Mouse (Mus musculus): Measurements from ENCODE around the gene Olfr1357. TPM values are rescaled to one million over a fixed set of nuclear protein-coding genes. Genes with fewer than 3 reads are reported as not detected.
"Not testable (repeated sequence)": the region's sequence is repeated elsewhere in the genome, so short reads cannot be mapped to it uniquely, and the experiment has no call there.

The Olfr1357 gene
- polyA plus RNA-seq (2014; fragmentation: Nextera tagmentation; extraction: Ambion mirVana) = not detected in 2 replicates

GRCm38 (mm10) chr10:78617974-78618373 lies at the start of gene Olfr1357:
Gene Olfr1357 (minus strand): TSS chr10:78618074.
- Histone ChIP-seq H3K4me1 (ENCODE audit: control insufficient read depth, insufficient read depth, low read length) (no peaks in the 10 kb centered on the region), H3K9ac (ENCODE audit: low read length) (no peak within 1 kb of the TSS), H3K9me3 (ENCODE audit: control insufficient read depth, low read length) (no peaks in the 10 kb centered on the region), H3K4me3 (ENCODE audit: low read depth, low read length) (no peak within 1 kb of the TSS), H3K4me2 (no peak within 1 kb of the TSS), H3K27ac (ENCODE audit: low read depth, low read length) (no peak within 1 kb of the TSS), H3K36me3 (ENCODE audit: control insufficient read depth, insufficient read depth, low read length) (no peaks in the 10 kb centered on the region), H3K27me3 (ENCODE audit: control insufficient read depth, insufficient read depth, low read length) (no peaks in the 10 kb centered on the region)
- DNase-seq (ENCODE audit: low spot score, missing footprints) (no peak), ATAC-seq (ENCODE audit: low FRiP score) (no peak)
- WGBS = 81% methylated on average over 1 of the region's 1 CpGs

GRCm38 (mm10) chr10:78666696-78667095 lies 48.8 kb upstream of the Olfr1357 start:
- ATAC-seq (ENCODE audit: low FRiP score); H3K4me2 ChIP-seq; DNase-seq (ENCODE audit: low spot score, missing footprints); H3K4me3 ChIP-seq (ENCODE audit: low read depth, low read length); H3K27ac ChIP-seq (ENCODE audit: low read depth, low read length); H3K36me3 ChIP-seq (ENCODE audit: control insufficient read depth, insufficient read depth, low read length); H3K9ac ChIP-seq (ENCODE audit: low read length); H3K9me3 ChIP-seq (ENCODE audit: control insufficient read depth, low read length); H3K4me1 ChIP-seq (ENCODE audit: control insufficient read depth, insufficient read depth, low read length); H3K27me3 ChIP-seq (ENCODE audit: control insufficient read depth, insufficient read depth, low read length): not testable (repeated sequence)
- WGBS = 94% methylated on average over 10 of the region's 10 CpGs

DNA sequence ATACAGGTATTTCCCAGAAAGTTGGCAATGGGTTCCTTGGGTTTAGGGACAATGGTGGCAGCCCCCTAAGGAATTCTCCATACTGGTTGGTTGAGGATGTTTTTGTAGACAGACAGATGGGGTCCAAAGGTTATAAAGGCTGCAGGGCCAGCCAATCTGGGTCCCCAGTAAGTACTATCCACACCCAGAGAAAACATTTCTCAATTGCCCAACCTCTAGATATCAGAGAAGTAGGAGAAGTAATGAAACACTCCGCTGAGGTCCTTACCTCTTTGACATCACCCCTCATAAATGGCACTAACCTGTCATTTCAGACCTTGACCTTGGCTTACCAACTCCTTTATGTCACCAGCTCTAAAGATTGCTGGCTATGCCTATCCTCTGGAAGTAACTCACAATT lies 46.7 kb upstream of the Olfr1357 start:
- 91% methylated on average over 1 of the region's 1 CpGs for WGBS
- Histone ChIP-seq H3K9ac (ENCODE audit: low read length) (no peak overlapping the region), H3K36me3 (ENCODE audit: control insufficient read depth, insufficient read depth, low read length) (no peaks in the 10 kb centered on the region), H3K4me2 (no peak overlapping the region), H3K4me3 (ENCODE audit: low read depth, low read length) (no peak overlapping the region), H3K27ac (ENCODE audit: low read depth, low read length) (no peak overlapping the region), H3K4me1 (ENCODE audit: control insufficient read depth, insufficient read depth, low read length) (no peaks in the 10 kb centered on the region), H3K9me3 (ENCODE audit: control insufficient read depth, low read length) (no peaks in the 10 kb centered on the region), H3K27me3 (ENCODE audit: control insufficient read depth, insufficient read depth, low read length) (no peaks in the 10 kb centered on the region)
- ATAC-seq (ENCODE audit: low FRiP score) (no peak), DNase-seq (ENCODE audit: low spot score, missing footprints) (no peak)

GRCm38 (mm10) chr10:78661198-78661597 lies 43.3 kb upstream of the Olfr1357 start:
- Histone ChIP-seq H3K36me3 (ENCODE audit: control insufficient read depth, insufficient read depth, low read length) (no peaks in the 10 kb centered on the region), H3K9ac (ENCODE audit: low read length) (no peak overlapping the region), H3K27ac (ENCODE audit: low read depth, low read length) (no peak overlapping the region), H3K9me3 (ENCODE audit: control insufficient read depth, low read length) (no peaks in the 10 kb centered on the region), H3K4me1 (ENCODE audit: control insufficient read depth, insufficient read depth, low read length) (no peaks in the 10 kb centered on the region), H3K27me3 (ENCODE audit: control insufficient read depth, insufficient read depth, low read length) (no peaks in the 10 kb centered on the region), H3K4me3 (ENCODE audit: low read depth, low read length) (no peak overlapping the region), H3K4me2 (no peak overlapping the region)
- DNase-seq (ENCODE audit: low spot score, missing footprints) (no peak), ATAC-seq (ENCODE audit: low FRiP score) (no peak)
- 81% methylated on average over 1 of the region's 1 CpGs for WGBS

- Histone ChIP-seq H3K4me1 (ENCODE audit: control insufficient read depth, insufficient read depth, low read length) (no peaks in the 10 kb centered on the region), H3K27ac (ENCODE audit: low read depth, low read length) (no peak overlapping the region), H3K9ac (ENCODE audit: low read length) (no peak overlapping the region), H3K9me3 (ENCODE audit: control insufficient read depth, low read length) (no peaks in the 10 kb centered on the region), H3K4me2 (no peak overlapping the region), H3K36me3 (ENCODE audit: control insufficient read depth, insufficient read depth, low read length) (no peaks in the 10 kb centered on the region), H3K4me3 (ENCODE audit: low read depth, low read length) (no peak overlapping the region), H3K27me3 (ENCODE audit: control insufficient read depth, insufficient read depth, low read length) (no peaks in the 10 kb centered on the region)
- 22% methylated on average over 6 of the region's 6 CpGs for WGBS
- ATAC-seq (ENCODE audit: low FRiP score) (peak; percentile 66; the same call in 1 of the 2 replicates), DNase-seq (ENCODE audit: low spot score, missing footprints) (no peak)
Measured at GRCm38 (mm10) chr10:78632311-78632710, 14.4 kb upstream of the Olfr1357 start.

DNA sequence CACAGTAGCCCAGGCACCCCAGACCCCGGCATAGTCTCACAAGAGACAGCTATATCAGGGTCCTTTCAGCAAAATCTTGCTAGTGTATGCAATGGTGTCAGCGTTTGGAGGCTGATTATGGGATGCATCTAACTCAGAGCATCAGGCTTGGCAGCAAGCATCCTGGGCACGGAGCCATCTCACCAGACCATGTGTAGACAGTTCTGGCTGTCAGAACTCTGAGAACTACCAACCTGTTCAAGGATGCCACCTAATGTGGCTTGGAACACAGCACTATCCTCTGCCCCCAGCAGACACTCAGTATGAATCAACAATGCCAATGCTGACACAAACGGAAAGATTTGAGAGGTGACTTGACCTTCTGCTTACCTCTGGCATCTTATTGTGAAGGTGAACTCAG lies 12.3 kb upstream of the Olfr1357 start:
- Histone ChIP-seq H3K4me3 (ENCODE audit: low read depth, low read length) (no peak overlapping the region), H3K36me3 (ENCODE audit: control insufficient read depth, insufficient read depth, low read length) (no peaks in the 10 kb centered on the region), H3K4me2 (no peak overlapping the region), H3K9me3 (ENCODE audit: control insufficient read depth, low read length) (no peaks in the 10 kb centered on the region), H3K9ac (ENCODE audit: low read length) (no peak overlapping the region), H3K4me1 (ENCODE audit: control insufficient read depth, insufficient read depth, low read length) (no peaks in the 10 kb centered on the region), H3K27ac (ENCODE audit: low read depth, low read length) (no peak overlapping the region), H3K27me3 (ENCODE audit: control insufficient read depth, insufficient read depth, low read length) (no peaks in the 10 kb centered on the region)
- WGBS = 89% methylated on average over 4 of the region's 4 CpGs
- DNase-seq (ENCODE audit: low spot score, missing footprints) (no peak), ATAC-seq (ENCODE audit: low FRiP score) (no peak)

DNA sequence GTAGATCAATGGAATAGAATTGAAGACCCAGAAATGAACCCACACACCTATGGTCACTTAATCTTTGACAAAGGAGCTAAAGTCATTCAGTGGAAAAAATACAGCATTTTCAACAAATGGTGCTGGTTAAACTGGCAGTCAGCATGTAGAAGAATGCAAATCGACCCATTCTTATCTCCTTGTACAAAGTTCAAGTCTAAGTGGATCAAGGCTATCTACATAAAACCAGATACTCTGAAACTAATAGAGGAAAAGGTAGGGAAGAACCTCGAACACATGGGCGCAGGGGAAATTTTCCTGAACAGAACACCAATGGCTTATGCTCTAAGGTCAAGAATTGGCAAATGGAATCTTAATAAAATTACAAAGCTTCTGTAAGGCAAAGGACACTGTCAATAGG lies 5.3 kb upstream of the Olfr1357 start:
- H3K9me3 ChIP-seq (ENCODE audit: control insufficient read depth, low read length); H3K9ac ChIP-seq (ENCODE audit: low read length); H3K27me3 ChIP-seq (ENCODE audit: control insufficient read depth, insufficient read depth, low read length); H3K27ac ChIP-seq (ENCODE audit: low read depth, low read length); DNase-seq (ENCODE audit: low spot score, missing footprints); H3K4me3 ChIP-seq (ENCODE audit: low read depth, low read length); ATAC-seq (ENCODE audit: low FRiP score); H3K4me2 ChIP-seq; H3K4me1 ChIP-seq (ENCODE audit: control insufficient read depth, insufficient read depth, low read length); H3K36me3 ChIP-seq (ENCODE audit: control insufficient read depth, insufficient read depth, low read length): not testable (repeated sequence)
- 83% methylated on average over 3 of the region's 3 CpGs for WGBS

- H3K27me3 ChIP-seq (ENCODE audit: control insufficient read depth, insufficient read depth, low read length) = no peaks in the 10 kb centered on the region
- no peaks in the 10 kb centered on the region for H3K36me3 ChIP-seq (ENCODE audit: control insufficient read depth, insufficient read depth, low read length)
- DNase-seq (ENCODE audit: low spot score, missing footprints) (no peak), ATAC-seq (ENCODE audit: low FRiP score) (no peak)
- 88% methylated on average over 3 of the region's 3 CpGs for WGBS
- no peak overlapping the region for H3K4me2 ChIP-seq
- no peaks in the 10 kb centered on the region for H3K4me1 ChIP-seq (ENCODE audit: control insufficient read depth, insufficient read depth, low read length)
- no peaks in the 10 kb centered on the region for H3K9me3 ChIP-seq (ENCODE audit: control insufficient read depth, low read length)
- no peak overlapping the region for H3K9ac ChIP-seq (ENCODE audit: low read length)
- H3K4me3 ChIP-seq (ENCODE audit: low read depth, low read length) = no peak overlapping the region
- H3K27ac ChIP-seq (ENCODE audit: low read depth, low read length) = no peak overlapping the region
Measured at GRCm38 (mm10) chr10:78607602-78608001, 10.3 kb downstream of the Olfr1357 start.

DNA sequence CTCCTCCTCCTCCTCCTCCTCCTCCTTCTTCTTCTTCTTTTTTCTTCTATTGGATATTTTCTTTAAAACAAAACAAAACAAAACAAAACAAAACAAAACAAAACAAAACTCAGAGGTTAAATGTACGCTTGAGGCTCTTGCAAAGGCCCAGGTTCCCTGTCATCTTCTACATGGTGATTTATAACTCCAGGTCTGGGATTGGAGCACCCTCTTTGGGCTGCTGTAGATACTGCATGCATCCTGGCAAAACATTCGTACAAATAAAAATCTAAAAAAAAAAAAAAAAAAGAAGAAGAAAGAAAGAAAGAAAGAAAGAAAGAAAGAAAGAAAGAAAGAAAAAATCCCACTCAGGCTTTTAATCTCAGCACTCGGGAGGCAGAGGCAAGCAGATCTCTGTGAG lies 12.8 kb downstream of the Olfr1357 start:
- WGBS = 51% methylated on average over 3 of the region's 3 CpGs
- no peak overlapping the region for H3K4me3 ChIP-seq (ENCODE audit: low read depth, low read length)
- DNase-seq (ENCODE audit: low spot score, missing footprints) = no peak

GRCm38 (mm10) chr10:78599865-78600264 lies 18.0 kb downstream of the Olfr1357 start:
- 88% methylated on average over 5 of the region's 5 CpGs for WGBS
- no peak overlapping the region for H3K9ac ChIP-seq (ENCODE audit: low read length)
- H3K27me3 ChIP-seq (ENCODE audit: control insufficient read depth, insufficient read depth, low read length) = no peaks in the 10 kb centered on the region
- no peak overlapping the region for H3K27ac ChIP-seq (ENCODE audit: low read depth, low read length)
- no peak overlapping the region for H3K4me3 ChIP-seq (ENCODE audit: low read depth, low read length)
- H3K36me3 ChIP-seq (ENCODE audit: control insufficient read depth, insufficient read depth, low read length) = no peaks in the 10 kb centered on the region
- H3K9me3 ChIP-seq (ENCODE audit: control insufficient read depth, low read length) = no peaks in the 10 kb centered on the region
- ATAC-seq (ENCODE audit: low FRiP score) (no peak), DNase-seq (ENCODE audit: low spot score, missing footprints) (no peak)
- no peak overlapping the region for H3K4me2 ChIP-seq
- no peaks in the 10 kb centered on the region for H3K4me1 ChIP-seq (ENCODE audit: control insufficient read depth, insufficient read depth, low read length)

More for the DNA sequence above, 12.8 kb downstream of the Olfr1357 start:
- Histone ChIP-seq H3K4me1 (ENCODE audit: control insufficient read depth, insufficient read depth, low read length) (no peaks in the 10 kb centered on the region), H3K27ac (ENCODE audit: low read depth, low read length) (no peak overlapping the region), H3K4me2 (no peak overlapping the region), H3K9ac (ENCODE audit: low read length) (no peak overlapping the region), H3K27me3 (ENCODE audit: control insufficient read depth, insufficient read depth, low read length) (no peaks in the 10 kb centered on the region), H3K9me3 (ENCODE audit: control insufficient read depth, low read length) (no peaks in the 10 kb centered on the region), H3K36me3 (ENCODE audit: control insufficient read depth, insufficient read depth, low read length) (no peaks in the 10 kb centered on the region)
- no peak for ATAC-seq (ENCODE audit: low FRiP score)
